1 mouse cellular context compared by ENCODE assay signal in the genomic region with DNA sequence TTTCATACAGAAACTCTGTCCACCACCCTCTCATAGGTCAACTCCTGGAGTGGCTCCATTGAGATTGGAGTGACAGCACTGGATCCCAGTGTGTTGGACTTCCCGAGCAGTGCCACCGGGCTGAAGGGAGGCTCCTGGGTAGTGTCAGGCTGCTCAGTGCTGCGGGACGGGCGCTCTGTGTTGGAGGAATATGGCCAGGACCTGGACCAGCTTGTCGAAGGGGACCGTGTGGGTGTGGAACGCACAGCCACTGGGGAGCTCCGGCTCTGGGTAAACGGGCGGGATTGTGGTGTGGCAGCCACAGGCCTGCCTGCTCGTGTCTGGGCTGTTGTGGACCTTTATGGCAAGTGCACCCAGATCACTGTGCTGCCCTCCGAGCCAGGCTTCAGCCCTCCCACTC.
TF ChIP-seq lines count a peak whose summit lies in the region.

No protein-coding gene starts in this region.

TF ChIP-seq in CH12.LX, 34 proteins besides CTCF, POLR2A, EP300 and RAD21 (continued from another document):
- TF ChIP-seq TBP (conservative IDR thresholded peaks at IDR 0.05; ENCODE audit: low read depth, low read length) (no peak), POLR2AphosphoS2 (IDR thresholded peaks at IDR 0.05; ENCODE audit: low read depth, low read length) (no peak), MXI1 (IDR thresholded peaks at IDR 0.05; ENCODE audit: low read depth, low read length) (no peak), ELF1 (IDR thresholded peaks at IDR 0.05; ENCODE audit: low read depth, low read length) (no peak), NRF1 (IDR thresholded peaks at IDR 0.05; ENCODE audit: low read depth, low read length) (no peak), PAX5 (IDR thresholded peaks at IDR 0.05; ENCODE audit: low read length) (no peak), ZNF384 (IDR thresholded peaks at IDR 0.05; ENCODE audit: low read depth, low read length) (no peak), MAFK (IDR thresholded peaks at IDR 0.05; ENCODE audit: insufficient replicate concordance, low read length) (no peak), MEF2A (IDR thresholded peaks at IDR 0.05; ENCODE audit: borderline replicate concordance, low read depth, low read length) (no peak), MAX (IDR thresholded peaks at IDR 0.05; ENCODE audit: low read length) (no peak)
